Mouse (Mus musculus) yolk sac, embryonic 10.5 days (tissue): ENCODE measurements at regions not wholly inside any gene's neighbourhood (a gene's known extent, or its start where the extent isn't known, plus 50 kb on each side); places are given as distances from the start of the nearest gene placed in this dataset.

Experiments used
- DNase-seq: peaks from one replicate; pipeline ENCODE4 v3.0.0-alpha.2; 2017; ENCODE audit warnings: low spot score

- DNase-seq: no peak
Measured at GRCm38 (mm10) chr9:61046517-61046916, 252.2 kb downstream of the Uaca start.

- DNase-seq: no peak
Measured at GRCm38 (mm10) chr9:61047289-61047688, 252.9 kb downstream of the Uaca start.

GRCm38 (mm10) chr9:61048576-61048975 lies 254.2 kb downstream of the Uaca start:
- no peak for DNase-seq

- DNase-seq: no peak
Measured at GRCm38 (mm10) chr9:61052621-61053020, 258.3 kb downstream of the Uaca start.

- DNase-seq: peak; percentile 62
Measured at GRCm38 (mm10) chr9:61054427-61054826, 260.1 kb downstream of the Uaca start.

GRCm38 (mm10) chr9:61055392-61055791 lies 261.1 kb downstream of the Uaca start:
- DNase-seq: no peak

- no peak for DNase-seq
Measured at GRCm38 (mm10) chr9:61055928-61056730, 261.8 kb downstream of the Uaca start.

GRCm38 (mm10) chr9:61056731-61057270 lies 262.5 kb downstream of the Uaca start:
- DNase-seq: no peak

- DNase-seq: no peak
Measured at GRCm38 (mm10) chr9:61059225-61059624, 264.9 kb downstream of the Uaca start.

- peak; percentile 20 for DNase-seq
Measured at GRCm38 (mm10) chr9:61060958-61061357, 266.6 kb downstream of the Uaca start.

- DNase-seq: no peak
Measured at GRCm38 (mm10) chr9:61064714-61065305, 270.5 kb downstream of the Uaca start.

- DNase-seq: no peak
Measured at GRCm38 (mm10) chr9:61069553-61070314, 275.4 kb downstream of the Uaca start.

GRCm38 (mm10) chr9:61070315-61070707 lies 276.0 kb downstream of the Uaca start:
- no peak for DNase-seq

GRCm38 (mm10) chr9:61070861-61071260 lies 276.5 kb downstream of the Uaca start:
- no peak for DNase-seq

GRCm38 (mm10) chr9:61073482-61073881 lies 279.1 kb downstream of the Uaca start:
- no peak for DNase-seq

GRCm38 (mm10) chr9:61075071-61075470 lies 280.7 kb downstream of the Uaca start:
- DNase-seq: no peak

GRCm38 (mm10) chr9:61077181-61077580 lies 282.8 kb downstream of the Uaca start:
- no peak for DNase-seq

- no peak for DNase-seq
Measured at GRCm38 (mm10) chr9:61077807-61078206, 283.5 kb downstream of the Uaca start.

- DNase-seq: no peak
Measured at GRCm38 (mm10) chr9:61081474-61082021, 287.2 kb downstream of the Uaca start.

- no peak for DNase-seq
Measured at GRCm38 (mm10) chr9:61084655-61085230, 287.4 kb upstream of the Tle3 start.

GRCm38 (mm10) chr9:61087035-61087434 lies 285.1 kb upstream of the Tle3 start:
- no peak for DNase-seq
